Mouse (Mus musculus): ENCODE measurements at regions not wholly inside any gene's neighbourhood (a gene's known extent, or its start where the extent isn't known, plus 50 kb on each side); places are given as distances from the start of the nearest gene placed in this dataset.
A peak's percentile ranks its signal among the peaks of the same experiment; 100 is the strongest.

DNA sequence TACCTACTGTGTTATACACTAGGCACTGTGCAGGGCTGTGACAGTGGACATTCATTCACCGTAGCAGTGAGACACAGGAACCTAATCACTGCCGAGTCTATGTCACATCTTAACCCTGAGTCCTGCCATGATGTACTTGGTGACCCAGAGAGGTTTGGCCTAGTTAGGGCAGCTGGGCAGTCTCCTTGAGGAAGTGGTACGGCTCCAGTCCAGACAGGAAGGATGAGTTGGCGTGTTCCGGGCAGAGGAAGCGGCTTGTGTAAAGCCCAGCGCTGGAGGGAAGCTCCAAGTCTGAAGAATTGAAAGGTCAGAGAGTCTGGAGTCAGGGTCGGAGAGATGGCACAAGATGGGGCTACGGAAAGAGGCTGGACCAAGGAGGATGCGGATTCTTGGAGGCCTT is 99.4 kb upstream of the Smim15 start:
- ATAC-seq (replicated peaks; ENCODE audit: insufficient number of reproducible peaks, insufficient read depth, low FRiP score, low read depth) = no peak
- Histone ChIP-seq H3K4me1 (replicated peaks) (peaks cover 4% of the 10 kb centered on the region), H3K27me3 (0 out of 2 replicates have a peak, but pooled peaks cover 2% of the 10 kb centered on the region), H3K27ac (no peak overlapping the region), H3K36me3 (no peaks in the 10 kb centered on the region), H3K9ac (no peak overlapping the region), H3K9me3 (replicated peaks) (no peaks in the 10 kb centered on the region), H3K4me2 (no peak overlapping the region), H3K4me3 (no peak overlapping the region)
- WGBS = 78% methylated on average over 10 of the region's 10 CpGs

DNA sequence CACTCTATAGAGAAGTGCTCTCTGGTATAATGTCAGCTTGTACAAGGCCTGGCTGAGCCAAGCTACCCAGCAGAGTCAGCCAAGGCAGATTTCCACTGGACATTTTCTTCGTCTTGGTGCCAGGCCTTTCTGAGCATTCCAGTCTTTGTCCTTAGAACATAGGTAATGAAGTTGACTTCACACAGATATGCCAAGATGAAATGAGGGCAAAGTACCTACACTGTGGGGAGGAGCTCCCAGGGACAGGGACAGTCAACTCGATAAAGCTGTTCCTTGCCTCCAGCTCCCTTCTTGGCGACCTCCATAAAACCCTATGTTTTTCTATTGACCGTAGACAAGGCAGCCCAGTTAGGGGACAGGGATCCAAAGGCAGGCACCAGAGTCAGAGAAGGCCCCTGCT is 101.3 kb upstream of the Smim15 start:
- Histone ChIP-seq H3K4me3 (no peak overlapping the region), H3K27ac (no peak overlapping the region), H3K4me1 (replicated peaks) (peaks cover 4% of the 10 kb centered on the region), H3K36me3 (no peaks in the 10 kb centered on the region), H3K9me3 (replicated peaks) (no peaks in the 10 kb centered on the region), H3K9ac (no peak overlapping the region), H3K27me3 (0 out of 2 replicates have a peak, but pooled peaks cover 2% of the 10 kb centered on the region), H3K4me2 (no peak overlapping the region)
- ATAC-seq (replicated peaks; ENCODE audit: insufficient number of reproducible peaks, insufficient read depth, low FRiP score, low read depth) = no peak
- WGBS = 94% methylated on average over 4 of the region's 4 CpGs

DNA sequence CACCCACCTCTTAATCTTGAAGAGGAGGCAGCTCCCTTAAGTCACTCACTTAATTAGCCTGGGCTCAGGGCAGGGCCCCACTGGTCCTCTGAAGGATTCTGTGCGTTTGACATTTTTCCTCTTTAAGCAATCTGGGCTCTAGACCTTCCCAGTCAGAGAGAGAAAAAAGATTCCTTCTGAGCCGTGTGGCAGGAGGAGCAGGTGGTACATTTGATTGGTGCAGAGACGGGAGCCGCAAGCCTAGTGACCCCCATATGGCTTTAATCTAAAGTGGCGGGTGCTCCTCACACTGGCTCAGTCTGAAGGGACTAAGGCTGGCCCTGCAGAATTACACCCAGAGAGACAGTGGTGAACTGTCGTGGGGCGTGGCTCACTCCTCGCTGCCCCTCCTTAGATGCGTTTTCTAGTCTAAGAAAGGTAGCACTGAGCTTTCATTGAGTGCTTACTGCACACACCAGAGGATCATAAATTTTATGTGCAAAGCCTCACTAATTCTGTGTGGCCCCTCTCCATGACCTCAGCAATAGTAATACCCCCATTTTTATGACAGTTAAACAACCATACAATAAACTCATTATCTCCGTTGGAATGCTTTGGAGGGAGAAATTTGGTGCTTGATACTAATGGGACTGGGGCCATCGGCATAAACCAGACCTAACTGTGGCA is 101.8 kb upstream of the Smim15 start:
- no peak overlapping the region for H3K4me3 ChIP-seq
- peaks cover 4% of the 10 kb centered on the region for H3K4me1 ChIP-seq (replicated peaks)
- no peak overlapping the region for H3K9ac ChIP-seq
- no peaks in the 10 kb centered on the region for H3K36me3 ChIP-seq
- H3K27me3 ChIP-seq = 0 out of 2 replicates have a peak, but pooled peaks cover 2% of the 10 kb centered on the region
- H3K9me3 ChIP-seq (replicated peaks) = no peaks in the 10 kb centered on the region
- 66% methylated on average over 11 of the region's 11 CpGs for WGBS
- ATAC-seq (replicated peaks; ENCODE audit: insufficient number of reproducible peaks, insufficient read depth, low FRiP score, low read depth) = no peak
- no peak overlapping the region for H3K4me2 ChIP-seq
- no peak overlapping the region for H3K27ac ChIP-seq

DNA sequence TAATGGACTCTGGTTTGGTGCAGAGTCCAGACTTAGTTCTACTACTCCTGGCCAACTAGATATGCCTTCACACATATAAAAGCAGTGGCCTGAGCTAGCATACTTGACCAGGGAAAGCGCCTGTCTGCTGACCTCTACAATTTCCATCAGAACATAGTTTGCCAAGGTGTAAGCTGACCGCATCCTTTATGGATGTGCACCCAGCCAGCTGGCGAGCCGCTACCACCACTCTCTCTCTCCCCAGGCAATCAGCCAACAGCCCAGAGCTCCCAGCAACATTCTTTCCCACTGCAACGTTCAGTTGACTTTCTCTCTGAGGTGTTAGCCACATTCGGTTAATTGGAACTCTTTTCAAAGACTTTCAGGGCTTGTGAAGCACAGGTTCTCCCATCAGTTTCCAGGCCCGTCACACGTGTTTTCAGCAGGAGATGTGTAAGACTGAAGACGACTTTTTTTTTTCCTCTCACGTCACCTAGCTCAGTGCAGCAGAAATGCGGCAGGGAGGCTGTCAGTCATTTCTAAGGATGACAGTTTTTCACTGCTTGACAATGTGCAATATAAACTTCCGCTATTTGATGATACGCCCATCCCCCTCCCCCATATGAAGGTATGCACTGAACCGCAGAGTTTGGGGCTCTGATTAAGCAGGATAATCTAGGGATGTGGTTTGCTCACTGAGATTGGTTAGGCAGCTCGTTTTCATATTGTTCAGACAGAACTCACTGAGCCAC is 104.2 kb upstream of the Smim15 start:
- 44% methylated on average over 15 of the region's 15 CpGs for WGBS
- Histone ChIP-seq H3K4me1 (replicated peaks) (peaks cover 4% of the 10 kb centered on the region), H3K36me3 (no peaks in the 10 kb centered on the region), H3K27me3 (peaks cover 6% of the 10 kb centered on the region; the same call in 1 of the 2 replicates), H3K27ac (no peak overlapping the region), H3K4me3 (no peak overlapping the region), H3K4me2 (no peak overlapping the region), H3K9me3 (replicated peaks) (no peaks in the 10 kb centered on the region), H3K9ac (no peak overlapping the region)
- ATAC-seq (replicated peaks; ENCODE audit: insufficient number of reproducible peaks, insufficient read depth, low FRiP score, low read depth) = no peak

DNA sequence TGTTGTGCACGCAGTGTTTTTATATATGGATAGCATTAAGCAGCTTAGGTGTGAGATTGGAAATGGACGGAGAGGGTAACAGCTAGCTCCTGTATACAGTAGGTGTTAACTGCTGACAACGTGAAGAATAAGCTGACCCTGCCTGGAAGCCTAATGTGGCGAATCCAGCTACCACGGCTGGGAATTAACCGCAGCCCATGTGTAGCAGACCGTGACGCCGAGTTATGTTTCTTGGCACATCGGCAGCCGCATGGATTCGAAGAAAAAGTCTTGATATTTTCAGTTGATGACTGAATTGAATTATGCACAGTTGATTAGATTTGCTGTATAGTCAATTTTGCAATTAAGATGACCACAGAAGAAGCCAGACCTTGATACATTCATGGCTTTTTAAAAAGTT is 108.6 kb upstream of the Smim15 start:
- no peaks in the 10 kb centered on the region for H3K36me3 ChIP-seq
- H3K27ac ChIP-seq = no peak overlapping the region
- peaks cover 11% of the 10 kb centered on the region; the same call in 1 of the 2 replicates for H3K27me3 ChIP-seq
- no peak overlapping the region for H3K4me2 ChIP-seq
- H3K9ac ChIP-seq = no peak overlapping the region
- WGBS = 91% methylated on average over 12 of the region's 12 CpGs
- H3K9me3 ChIP-seq (replicated peaks) = no peaks in the 10 kb centered on the region
- peaks cover 20% of the 10 kb centered on the region for H3K4me1 ChIP-seq (replicated peaks)
- no peak overlapping the region for H3K4me3 ChIP-seq
- no peak for ATAC-seq (replicated peaks; ENCODE audit: insufficient number of reproducible peaks, insufficient read depth, low FRiP score, low read depth)

DNA sequence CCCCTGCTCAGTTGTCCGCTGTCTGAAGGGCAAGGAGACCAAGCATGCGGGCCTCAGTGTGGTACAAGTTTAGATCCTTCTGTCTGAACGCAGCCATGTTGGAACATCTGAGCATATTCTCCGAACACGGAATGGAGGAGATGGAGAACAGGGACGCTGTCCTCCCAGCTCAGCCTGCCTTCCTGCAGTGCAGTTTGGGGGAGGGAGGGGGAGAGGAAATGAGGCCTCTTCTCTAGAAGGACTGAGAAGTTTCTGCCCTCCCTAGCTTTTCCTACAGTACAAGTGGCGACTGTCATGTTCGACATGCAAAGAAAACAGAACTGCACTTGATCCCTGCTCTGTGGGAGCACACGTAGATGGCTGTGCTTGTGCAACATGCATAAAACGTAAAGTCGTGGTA is 109.6 kb upstream of the Smim15 start:
- ATAC-seq (replicated peaks; ENCODE audit: insufficient number of reproducible peaks, insufficient read depth, low FRiP score, low read depth) = no peak
- 40% methylated on average over 11 of the region's 11 CpGs for WGBS

DNA sequence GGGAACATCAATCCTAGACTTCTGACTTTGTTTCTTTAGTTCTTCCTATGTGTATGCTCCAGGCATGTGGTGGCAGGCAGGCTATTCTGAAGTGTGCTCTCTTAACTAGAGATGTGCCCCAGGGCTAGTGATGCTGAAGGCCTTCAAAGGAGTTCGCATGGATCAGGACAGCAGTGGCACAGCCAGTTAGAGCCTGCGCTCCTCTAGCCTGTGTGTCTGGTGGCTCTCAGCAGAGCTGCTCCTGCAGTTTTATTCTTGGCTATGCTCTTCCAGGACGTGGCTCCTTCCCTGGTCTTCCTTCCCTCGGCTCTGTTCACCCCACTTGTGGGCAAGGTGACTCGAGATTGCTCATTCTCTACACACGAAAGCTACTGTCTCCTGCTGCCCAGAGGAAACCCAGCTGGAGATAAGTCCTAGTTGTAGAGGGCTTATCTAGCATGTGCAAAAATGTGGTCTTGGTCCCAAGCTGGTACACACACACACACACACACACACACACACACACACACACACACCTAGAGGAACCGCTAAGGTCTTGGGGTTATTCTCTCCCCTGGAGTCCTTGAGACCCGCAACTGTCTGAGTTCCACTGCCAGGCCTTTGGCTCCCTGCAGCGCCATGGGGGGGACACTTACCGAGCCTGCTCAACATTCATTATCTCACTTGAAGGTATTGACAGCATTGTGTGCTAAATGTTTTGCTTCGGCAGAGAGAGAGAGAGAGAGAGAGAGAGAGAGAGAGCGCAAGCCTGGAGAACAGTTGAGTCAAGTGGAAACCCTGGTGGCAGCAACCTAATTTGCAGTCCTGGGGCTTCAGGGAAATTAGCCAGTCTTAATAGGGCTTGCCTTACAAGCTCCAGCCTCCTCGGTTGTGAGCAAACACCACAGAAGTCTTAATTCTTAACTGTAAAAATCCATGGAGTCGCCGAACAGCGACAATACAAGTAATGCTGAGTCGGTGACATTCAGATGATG is 110.4 kb upstream of the Smim15 start:
- H3K9me3 ChIP-seq (replicated peaks) = no peaks in the 10 kb centered on the region
- no peak for ATAC-seq (replicated peaks; ENCODE audit: insufficient number of reproducible peaks, insufficient read depth, low FRiP score, low read depth)
- peak overlapping the region; percentile 52 for H3K4me2 ChIP-seq
- no peak overlapping the region for H3K27ac ChIP-seq
- peaks cover 16% of the 10 kb centered on the region for H3K4me1 ChIP-seq (replicated peaks)
- 31% methylated on average over 17 of the region's 17 CpGs for WGBS
- peaks cover 12% of the 10 kb centered on the region; the same call in 1 of the 2 replicates for H3K27me3 ChIP-seq
- H3K36me3 ChIP-seq = no peaks in the 10 kb centered on the region
- H3K9ac ChIP-seq = no peak overlapping the region
- H3K4me3 ChIP-seq = peak overlapping the region; percentile 19

More for the DNA sequence above, 109.6 kb upstream of the Smim15 start:
- Histone ChIP-seq H3K4me1 (replicated peaks) (peaks cover 16% of the 10 kb centered on the region), H3K4me3 (peak overlapping the region; percentile 19), H3K4me2 (peak overlapping the region; percentile 52), H3K27ac (no peak overlapping the region), H3K36me3 (no peaks in the 10 kb centered on the region), H3K27me3 (peaks cover 11% of the 10 kb centered on the region; the same call in 1 of the 2 replicates), H3K9ac (no peak overlapping the region), H3K9me3 (replicated peaks) (no peaks in the 10 kb centered on the region)

DNA sequence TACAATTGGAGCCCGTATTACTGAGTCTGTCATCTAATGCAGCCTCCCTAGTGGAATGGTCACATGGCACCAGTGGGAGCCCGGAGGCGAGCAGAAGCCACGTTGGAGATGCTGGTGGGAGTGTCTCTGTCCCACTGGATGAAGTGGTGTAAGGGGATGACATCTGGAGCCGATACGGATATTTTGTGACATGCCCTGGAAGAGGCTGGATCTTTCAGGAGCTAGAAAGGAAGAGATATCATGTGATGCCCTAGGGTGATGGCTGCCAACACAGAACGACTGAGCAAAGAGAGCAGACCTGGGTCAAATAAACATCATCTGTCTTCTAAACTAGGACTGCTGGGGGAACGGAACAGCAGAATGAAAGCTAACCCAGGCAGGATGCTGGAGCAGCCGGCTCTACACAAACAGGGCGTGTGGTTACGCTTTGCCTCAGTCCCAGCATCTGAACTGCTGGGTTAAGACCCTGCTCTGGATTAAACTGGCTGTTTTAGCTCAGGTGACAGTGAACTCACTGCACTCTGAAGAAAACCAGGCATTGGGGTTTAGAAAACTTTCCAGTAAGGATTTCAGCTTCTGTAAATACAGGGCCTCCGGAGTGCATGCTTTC is 111.7 kb upstream of the Smim15 start:
- H3K27ac ChIP-seq = no peak overlapping the region
- H3K36me3 ChIP-seq = no peaks in the 10 kb centered on the region
- ATAC-seq (replicated peaks; ENCODE audit: insufficient number of reproducible peaks, insufficient read depth, low FRiP score, low read depth) = no peak
- no peak overlapping the region for H3K9ac ChIP-seq
- peaks cover 16% of the 10 kb centered on the region for H3K4me1 ChIP-seq (replicated peaks)
- peaks cover 19% of the 10 kb centered on the region; the same call in 1 of the 2 replicates for H3K27me3 ChIP-seq
- no peak overlapping the region for H3K4me3 ChIP-seq
- no peaks in the 10 kb centered on the region for H3K9me3 ChIP-seq (replicated peaks)
- no peak overlapping the region for H3K4me2 ChIP-seq
- WGBS = 54% methylated on average over 12 of the region's 12 CpGs

DNA sequence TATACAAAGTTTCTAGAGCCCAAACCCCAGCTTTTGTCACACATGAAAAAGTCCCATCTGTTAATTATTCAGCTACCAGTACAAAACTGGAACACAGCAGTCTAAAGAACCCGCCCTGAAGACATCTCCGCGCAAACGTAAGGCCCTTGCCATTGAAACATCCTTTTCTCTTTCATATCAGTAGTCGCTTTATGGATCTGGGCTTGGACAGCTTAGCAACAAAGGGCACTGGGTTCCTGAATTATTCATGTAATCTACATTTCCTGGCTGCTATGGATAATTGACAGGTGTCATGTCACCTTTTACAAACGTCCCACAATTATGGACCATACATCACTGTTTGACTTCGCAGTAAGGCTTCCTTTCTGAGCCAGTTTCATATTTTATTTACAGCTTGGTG is 113.0 kb upstream of the Smim15 start:
- Histone ChIP-seq H3K27me3 (peaks cover 22% of the 10 kb centered on the region; the same call in 1 of the 2 replicates), H3K27ac (no peak overlapping the region), H3K36me3 (no peaks in the 10 kb centered on the region), H3K4me1 (replicated peaks) (peaks cover 16% of the 10 kb centered on the region), H3K9ac (no peak overlapping the region), H3K4me3 (no peak overlapping the region), H3K4me2 (no peak overlapping the region), H3K9me3 (replicated peaks) (no peaks in the 10 kb centered on the region)
- no peak for ATAC-seq (replicated peaks; ENCODE audit: insufficient number of reproducible peaks, insufficient read depth, low FRiP score, low read depth)
- 89% methylated on average over 7 of the region's 7 CpGs for WGBS

DNA sequence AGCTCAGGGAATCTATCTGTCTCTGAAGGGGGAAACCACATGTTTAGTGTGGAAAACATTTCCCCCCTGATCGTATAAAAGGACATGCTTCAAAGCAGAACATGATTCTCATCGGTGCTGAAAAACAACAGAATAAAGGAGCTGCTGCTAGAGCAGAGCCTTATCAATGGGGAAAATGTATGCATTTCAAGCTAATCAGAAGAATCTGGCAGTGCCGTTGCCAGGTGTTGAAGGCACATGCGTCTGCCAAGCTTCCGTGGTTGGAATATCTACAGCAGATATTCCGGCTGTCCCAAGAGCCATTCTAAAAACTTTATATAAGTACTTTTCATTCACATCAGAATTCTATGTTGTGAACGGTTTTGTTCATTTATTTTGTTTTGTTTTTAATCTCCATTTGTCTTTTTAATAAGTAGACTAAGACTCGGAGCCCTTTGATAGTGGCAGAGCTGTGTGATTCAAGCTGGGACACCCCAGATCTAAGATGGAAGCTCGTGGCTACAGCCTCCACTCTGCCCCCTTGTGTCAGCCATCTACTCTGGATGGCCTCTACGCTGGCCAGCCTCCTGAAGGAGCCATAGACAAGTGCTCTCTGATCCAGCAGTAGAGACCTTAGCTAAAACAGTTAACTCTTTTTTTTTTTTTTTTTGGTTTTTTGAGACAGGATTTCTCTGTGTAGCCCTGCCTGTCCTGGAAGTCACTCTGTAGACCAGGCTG is 116.6 kb upstream of the Smim15 start:
- 62% methylated on average over 10 of the region's 10 CpGs for WGBS
- peaks cover 28% of the 10 kb centered on the region; the same call in 1 of the 2 replicates for H3K27me3 ChIP-seq

More for the DNA sequence above, 116.6 kb upstream of the Smim15 start:
- H3K4me1 ChIP-seq (replicated peaks) = peaks cover 9% of the 10 kb centered on the region
- ATAC-seq (replicated peaks; ENCODE audit: insufficient number of reproducible peaks, insufficient read depth, low FRiP score, low read depth) = no peak
- no peak overlapping the region for H3K4me2 ChIP-seq
- H3K4me3 ChIP-seq = no peak overlapping the region
- no peak overlapping the region for H3K27ac ChIP-seq
- no peaks in the 10 kb centered on the region for H3K36me3 ChIP-seq
- no peak overlapping the region for H3K9ac ChIP-seq
- H3K9me3 ChIP-seq (replicated peaks) = no peaks in the 10 kb centered on the region
